Mouse (Mus musculus) neural tube, embryonic 11.5 days (tissue): ENCODE measurements around the gene Kmt2e. TPM values are rescaled to one million over a fixed set of nuclear protein-coding genes. Genes with fewer than 3 reads are reported as not detected.
A peak's percentile ranks its signal among the peaks of the same experiment; 100 is the strongest.

Experiments used
- ATAC-seq: fragments of 200-750 bp; cut with Nextera tagmentation; 2 replicates; pipeline ENCODE4 v1.8.0; 2017; ENCODE audit warnings: moderate number of reproducible peaks, mild to moderate bottlenecking, moderate TSS enrichment, moderate library complexity; ENCODE audit not compliant: insufficient read depth, low FRiP score, low TSS enrichment
- DNase-seq: peaks from one replicate; pipeline ENCODE4 v3.0.0-alpha.2; 2015; ENCODE audit warnings: low spot score
- H3K27ac ChIP-seq: fragments of 300-500 bp; sonication (generic); 2 replicates; pipeline ENCODE4 v1.5.1; 2014; ENCODE audit warnings: low read depth, mild to moderate bottlenecking, low read length
- H3K27me3 ChIP-seq: fragments of 300-500 bp; sonication (generic); 2 replicates; pipeline ENCODE4 v1.6.1; 2014; ENCODE audit warnings: mild to moderate bottlenecking, low read length, mixed read lengths; ENCODE audit not compliant: control insufficient read depth, insufficient read depth
- H3K36me3 ChIP-seq: fragments of 300-500 bp; sonication (generic); 2 replicates; pipeline ENCODE4 v1.6.1; 2014; ENCODE audit warnings: mild to moderate bottlenecking, low read length, moderate library complexity, mixed read lengths; ENCODE audit not compliant: control insufficient read depth, insufficient read depth
- H3K4me1 ChIP-seq: fragments of 300-500 bp; sonication (generic); 2 replicates; pipeline ENCODE4 v1.6.1; 2014; ENCODE audit warnings: low read length, mixed read lengths; ENCODE audit not compliant: control insufficient read depth, insufficient read depth
- H3K4me2 ChIP-seq: fragments of 300-500 bp; sonication (generic); 2 replicates; pipeline ENCODE4 v1.6.1; 2014; ENCODE audit warnings: low read depth, mild to moderate bottlenecking, moderate library complexity
- H3K4me3 ChIP-seq: fragments of 300-500 bp; sonication (generic); 2 replicates; pipeline ENCODE4 v1.5.1; 2014; ENCODE audit warnings: low read depth, low read length
- H3K9ac ChIP-seq: fragments of 300-500 bp; sonication (generic); 2 replicates; pipeline ENCODE4 v1.6.1; 2014; ENCODE audit warnings: mild to moderate bottlenecking, low read length
- H3K9me3 ChIP-seq: fragments of 300-500 bp; sonication (generic); 2 replicates; pipeline ENCODE4 v1.6.1; 2016; ENCODE audit warnings: low read length; ENCODE audit not compliant: control insufficient read depth
- WGBS: fragments of 180-500 bp; shearing (Covaris S2); extraction: QIAGEN DNeasy Blood & Tissue Kit; methylation state at CpG from one replicate; pipeline ENCODE4 v1.1.7; 2014; 5-methylcytosine and 5-hydroxymethylcytosine counted together
- polyA plus RNA-seq: library from polyadenylated mRNA; unstranded; fragments of >200 nt; fragmentation: Nextera tagmentation; extraction: Ambion mirVana; gene quantifications from 2 replicates; pipeline ENCODE4 v1.2.1, GENCODE M21; 2014

Gene Kmt2e
- polyA plus RNA-seq, 1 experiment from 2014 or later, result 105 TPM

DNA sequence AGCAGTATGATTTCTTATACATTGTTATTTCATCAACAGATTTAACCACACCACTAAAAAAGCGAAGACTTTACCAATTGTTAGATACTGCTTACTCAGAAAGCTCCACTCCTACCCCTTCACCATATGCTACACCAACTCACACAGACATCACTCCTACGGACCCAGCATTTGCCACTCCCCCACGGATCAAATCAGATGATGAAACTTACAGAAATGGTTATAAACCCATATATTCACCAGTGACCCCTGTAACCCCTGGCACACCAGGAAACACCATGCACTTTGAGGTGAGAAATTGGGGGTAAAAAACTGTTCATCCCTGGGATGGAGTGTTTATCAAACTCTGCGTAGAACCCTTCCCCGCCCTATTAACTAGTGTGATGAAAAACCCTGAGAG lies 62.7 kb downstream of the Kmt2e start:
- DNase-seq (no peak), ATAC-seq (no peak)
- Histone ChIP-seq H3K4me1 (no peaks in the 10 kb centered on the region), H3K4me3 (no peak overlapping the region), H3K27me3 (no peaks in the 10 kb centered on the region), H3K9ac (no peak overlapping the region), H3K4me2 (no peak overlapping the region), H3K27ac (no peak overlapping the region), H3K9me3 (no peaks in the 10 kb centered on the region), H3K36me3 (peaks cover 33% of the 10 kb centered on the region)
- WGBS, result 95% methylated on average over 5 of the region's 5 CpGs

- Histone ChIP-seq H3K27ac (no peak overlapping the region), H3K9ac (no peak overlapping the region), H3K9me3 (no peaks in the 10 kb centered on the region), H3K36me3 (peaks cover 38% of the 10 kb centered on the region), H3K4me2 (no peak overlapping the region), H3K4me3 (no peak overlapping the region), H3K4me1 (no peaks in the 10 kb centered on the region), H3K27me3 (no peaks in the 10 kb centered on the region)
- DNase-seq, result no peak
- ATAC-seq, result no peak
- WGBS, result 91% methylated on average over 10 of the region's 10 CpGs
Observed at GRCm38 (mm10) chr5:23497920-23498319, 63.7 kb downstream of the Kmt2e start.

DNA sequence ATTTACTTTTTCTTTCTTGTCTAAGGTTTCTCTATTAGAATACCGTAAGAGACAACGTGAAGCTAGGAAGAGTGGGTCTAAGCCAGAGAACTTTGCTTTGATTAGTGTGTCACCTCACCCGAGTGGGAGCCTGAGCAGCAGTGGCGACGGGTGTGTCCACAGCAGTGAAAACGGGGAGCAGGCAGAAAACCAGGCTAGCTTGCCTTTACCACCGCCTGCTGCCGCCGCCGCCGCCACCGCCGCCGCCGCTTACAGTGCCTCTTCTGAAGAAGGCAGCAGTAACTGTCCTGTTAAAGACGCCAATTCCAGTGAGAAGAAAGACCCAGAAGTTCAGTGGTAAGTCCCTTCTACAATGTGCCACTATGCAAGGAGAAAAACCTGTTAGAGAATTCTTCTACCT lies 65.0 kb downstream of the Kmt2e start:
- H3K27me3 ChIP-seq, result no peaks in the 10 kb centered on the region
- no peak overlapping the region for H3K4me3 ChIP-seq
- 96% methylated on average over 16 of the region's 16 CpGs for WGBS
- H3K9me3 ChIP-seq, result no peaks in the 10 kb centered on the region
- no peak overlapping the region for H3K9ac ChIP-seq
- H3K27ac ChIP-seq, result no peak overlapping the region
- H3K4me1 ChIP-seq, result no peaks in the 10 kb centered on the region
- peaks cover 38% of the 10 kb centered on the region for H3K36me3 ChIP-seq
- DNase-seq (no peak), ATAC-seq (no peak)
- H3K4me2 ChIP-seq, result no peak overlapping the region

DNA sequence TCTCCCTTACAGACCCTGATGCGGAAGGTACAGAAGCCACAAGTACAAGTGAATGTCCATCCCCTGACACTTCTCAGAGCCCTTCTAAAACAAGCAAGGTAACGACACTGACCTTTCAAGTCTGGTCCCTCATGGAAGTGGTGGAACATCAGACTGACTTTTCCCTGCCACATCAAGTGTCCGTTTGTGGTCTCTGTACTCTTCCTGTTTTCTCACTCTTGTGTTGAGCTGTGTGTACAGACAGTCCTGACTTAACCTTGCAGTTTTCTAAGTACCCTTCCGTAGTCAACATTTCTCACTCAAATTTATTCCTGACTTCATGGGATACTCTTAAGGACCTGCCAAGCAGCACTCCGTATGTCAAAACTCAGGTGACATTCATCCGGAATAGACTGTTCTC lies 66.5 kb downstream of the Kmt2e start:
- H3K27me3 ChIP-seq, result no peaks in the 10 kb centered on the region
- H3K9me3 ChIP-seq, result no peaks in the 10 kb centered on the region
- H3K4me1 ChIP-seq, result no peaks in the 10 kb centered on the region
- H3K4me3 ChIP-seq, result no peak overlapping the region
- H3K4me2 ChIP-seq, result no peak overlapping the region
- H3K9ac ChIP-seq, result no peak overlapping the region
- H3K27ac ChIP-seq, result no peak overlapping the region
- WGBS, result 95% methylated on average over 6 of the region's 6 CpGs
- DNase-seq (no peak), ATAC-seq (no peak)
- H3K36me3 ChIP-seq, result peaks cover 36% of the 10 kb centered on the region

DNA sequence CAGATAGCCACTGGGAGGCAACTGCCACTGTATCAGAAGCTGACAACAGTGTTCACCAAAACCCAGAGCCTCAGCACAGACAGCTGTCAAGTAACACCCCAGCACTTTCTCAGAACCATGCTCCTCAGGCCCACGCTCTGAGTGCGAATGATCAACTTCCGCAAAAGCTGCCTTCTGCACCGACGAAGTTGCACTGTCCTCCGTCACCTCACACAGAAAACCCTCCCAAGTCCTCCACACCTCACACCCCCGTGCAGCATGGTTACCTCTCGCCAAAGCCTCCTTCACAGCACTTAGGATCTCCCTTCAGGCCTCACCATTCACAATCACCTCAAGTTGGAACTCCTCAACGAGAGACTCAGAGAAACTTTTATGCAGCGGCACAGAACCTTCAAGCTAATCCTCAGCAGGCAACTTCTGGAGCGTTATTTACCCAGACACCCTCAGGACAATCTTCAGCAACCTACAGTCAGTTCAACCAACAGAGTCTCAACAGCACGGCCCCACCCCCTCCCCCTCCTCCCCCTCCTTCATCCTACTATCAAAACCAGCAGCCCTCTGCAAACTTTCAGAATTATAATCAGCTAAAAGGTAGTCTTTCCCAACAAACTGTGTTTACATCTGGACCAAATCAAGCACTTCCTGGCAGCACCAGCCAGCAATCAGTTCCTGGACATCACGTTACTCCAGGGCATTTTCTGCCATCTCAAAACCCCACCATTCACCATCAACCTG lies 67.5 kb downstream of the Kmt2e start:
- H3K36me3 ChIP-seq, result peaks cover 34% of the 10 kb centered on the region

DNA sequence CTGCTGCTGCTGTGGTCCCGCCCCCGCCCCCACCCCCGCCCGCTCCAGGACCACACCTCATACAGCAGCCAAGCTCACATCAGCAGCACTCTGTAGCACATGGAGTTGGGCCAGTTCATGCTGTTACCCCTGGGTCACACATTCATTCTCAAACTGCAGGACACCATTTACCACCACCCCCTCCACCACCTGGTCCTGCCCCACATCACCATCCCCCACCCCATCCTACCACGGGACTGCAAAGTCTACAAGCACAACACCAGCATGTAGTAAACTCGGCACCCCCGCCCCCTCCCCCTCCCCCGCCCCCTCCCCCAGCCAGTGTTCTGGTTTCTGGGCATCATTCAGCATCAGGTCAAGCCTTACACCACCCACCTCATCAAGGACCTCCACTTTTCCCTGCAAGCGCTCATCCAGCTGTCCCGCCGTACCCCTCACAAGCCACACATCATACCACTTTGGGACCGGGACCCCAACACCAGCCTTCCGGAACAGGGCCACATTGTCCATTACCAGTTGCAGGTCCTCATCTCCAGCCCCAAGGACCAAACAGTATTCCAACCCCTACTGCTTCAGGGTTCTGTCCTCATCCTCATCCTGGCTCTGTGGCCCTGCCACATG lies 68.2 kb downstream of the Kmt2e start:
- H3K9me3 ChIP-seq, result no peaks in the 10 kb centered on the region
- no peak overlapping the region for H3K9ac ChIP-seq
- ATAC-seq, result peak; percentile 50; the same call in 1 of the 2 replicates
- H3K36me3 ChIP-seq, result peaks cover 32% of the 10 kb centered on the region
- H3K4me3 ChIP-seq, result no peak overlapping the region
- 75% methylated on average over 11 of the region's 13 CpGs for WGBS
- no peaks in the 10 kb centered on the region for H3K27me3 ChIP-seq
- no peak overlapping the region for H3K27ac ChIP-seq
- H3K4me2 ChIP-seq, result no peak overlapping the region
- no peak for DNase-seq
- no peaks in the 10 kb centered on the region for H3K4me1 ChIP-seq

More for the DNA sequence above, 67.5 kb downstream of the Kmt2e start:
- no peak overlapping the region for H3K9ac ChIP-seq
- no peaks in the 10 kb centered on the region for H3K27me3 ChIP-seq
- no peak overlapping the region for H3K4me3 ChIP-seq
- no peak for DNase-seq
- H3K4me2 ChIP-seq, result no peak overlapping the region
- no peak for ATAC-seq
- no peaks in the 10 kb centered on the region for H3K4me1 ChIP-seq
- H3K9me3 ChIP-seq, result no peaks in the 10 kb centered on the region
- H3K27ac ChIP-seq, result no peak overlapping the region
- WGBS, result 86% methylated on average over 13 of the region's 13 CpGs

- WGBS, result 92% methylated on average over 3 of the region's 3 CpGs
- Histone ChIP-seq H3K4me1 (no peaks in the 10 kb centered on the region), H3K4me2 (no peak overlapping the region), H3K27ac (no peak overlapping the region), H3K27me3 (no peaks in the 10 kb centered on the region), H3K36me3 (peaks cover 15% of the 10 kb centered on the region), H3K9ac (no peak overlapping the region), H3K9me3 (no peaks in the 10 kb centered on the region), H3K4me3 (no peak overlapping the region)
- no peak for DNase-seq
- ATAC-seq, result no peak
Observed at GRCm38 (mm10) chr5:23505578-23505977, 71.3 kb downstream of the Kmt2e start.

DNA sequence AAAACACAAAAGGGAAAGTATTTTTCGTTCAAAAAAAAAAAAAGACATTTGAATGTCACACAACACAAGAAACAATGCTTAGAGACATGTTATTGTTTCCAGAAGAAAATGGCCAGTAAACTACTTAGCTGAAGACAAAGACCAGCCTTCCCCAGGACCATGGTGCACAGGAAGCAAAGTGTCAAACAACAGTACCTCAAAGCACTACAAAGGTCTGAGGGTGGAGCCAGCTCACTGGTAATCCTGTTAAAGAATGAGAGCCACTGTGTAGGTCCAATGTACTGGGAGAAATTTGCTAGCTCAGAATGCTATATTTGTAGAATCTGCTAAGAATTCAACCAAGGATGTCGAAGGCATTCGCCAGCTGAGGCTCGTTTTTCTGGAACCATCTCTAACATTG lies 73.0 kb downstream of the Kmt2e start:
- no peaks in the 10 kb centered on the region for H3K4me1 ChIP-seq
- H3K9ac ChIP-seq, result no peak overlapping the region
- peaks cover 6% of the 10 kb centered on the region for H3K36me3 ChIP-seq
- H3K4me2 ChIP-seq, result no peak overlapping the region
- DNase-seq (no peak), ATAC-seq (no peak)
- no peaks in the 10 kb centered on the region for H3K27me3 ChIP-seq
- 86% methylated on average over 4 of the region's 4 CpGs for WGBS
- no peaks in the 10 kb centered on the region for H3K9me3 ChIP-seq
- H3K27ac ChIP-seq, result no peak overlapping the region
- no peak overlapping the region for H3K4me3 ChIP-seq

GRCm38 (mm10) chr5:23508630-23509029 lies 74.4 kb downstream of the Kmt2e start:
- Histone ChIP-seq H3K9ac (no peak overlapping the region), H3K4me2 (no peak overlapping the region), H3K27me3 (no peaks in the 10 kb centered on the region), H3K4me1 (no peaks in the 10 kb centered on the region), H3K27ac (no peak overlapping the region), H3K4me3 (no peak overlapping the region), H3K9me3 (no peaks in the 10 kb centered on the region), H3K36me3 (no peaks in the 10 kb centered on the region; the same call in 1 of the 2 replicates)
- ATAC-seq (0 out of 2 replicates have a peak, but pooled peaks have one; percentile 37), DNase-seq (no peak)
- 76% methylated on average over 6 of the region's 6 CpGs for WGBS
